Mouse (Mus musculus): ENCODE data around the gene Fam227a. TPM values are rescaled to one million over a fixed set of nuclear protein-coding genes. Genes with fewer than 3 reads are reported as not detected.

The Fam227a gene
- total RNA-seq (2015): 0.61 and 1.5 TPM in 2 replicates
- 0.92 and 1.4 TPM in 2 replicates for total RNA-seq (2017)

DNA sequence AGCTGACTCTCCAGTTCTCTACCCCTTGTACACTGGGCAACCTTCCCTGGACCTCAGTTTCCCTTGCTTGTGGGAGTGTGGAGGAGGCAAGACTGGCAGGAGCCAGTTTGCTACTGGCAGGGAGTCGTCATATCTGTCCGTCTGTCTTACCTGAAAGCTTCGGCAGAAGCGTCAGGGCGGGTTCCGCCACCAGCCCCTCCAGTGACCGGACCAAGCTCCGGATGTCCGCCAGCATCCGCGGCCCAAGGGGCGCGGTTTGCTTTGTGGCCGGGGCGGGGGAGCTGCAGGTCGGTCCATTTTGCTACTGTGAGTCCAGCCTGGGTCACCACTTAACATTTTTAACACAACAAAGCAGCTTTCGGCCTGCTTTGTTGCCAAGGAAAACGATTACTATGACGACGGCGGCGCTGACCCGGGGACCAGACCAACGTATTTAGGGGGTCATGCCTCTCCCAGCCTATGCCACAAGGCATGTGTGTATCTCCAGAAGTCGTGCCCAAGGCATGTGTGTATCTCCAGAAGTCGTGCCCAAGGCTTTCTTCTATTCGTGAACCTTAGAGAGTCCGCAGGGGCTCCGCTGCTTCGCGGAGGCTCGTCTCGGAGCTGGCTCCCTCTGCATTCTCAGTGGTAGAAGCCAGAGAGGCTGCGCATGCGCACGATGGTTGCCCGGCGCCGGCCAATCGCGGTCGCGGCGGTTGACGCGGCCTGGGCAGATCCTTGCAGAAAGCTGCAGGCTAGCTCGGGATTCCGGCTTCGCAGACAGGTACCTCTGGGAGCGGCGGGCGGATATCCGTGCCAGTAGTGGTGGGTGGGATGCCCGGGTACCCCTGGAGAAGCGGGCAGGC, at the start of gene Fam227a, which contains the start of gene Cby1:
Gene Fam227a, minus strand, starts transcription at position 426 of the 845 bp plus-strand sequence.
Gene Cby1, plus strand, starts transcription at position 669 of the 845 bp plus-strand sequence.
- peak; percentile 80 for ATAC-seq (replicated peaks; ENCODE audit: poor library complexity)

- peak; percentile 65 for ATAC-seq (replicated peaks; ENCODE audit: poor library complexity)
Measured at GRCm38 (mm10) chr15:79708229-79708822, 49.6 kb upstream of the Fam227a start.

DNA sequence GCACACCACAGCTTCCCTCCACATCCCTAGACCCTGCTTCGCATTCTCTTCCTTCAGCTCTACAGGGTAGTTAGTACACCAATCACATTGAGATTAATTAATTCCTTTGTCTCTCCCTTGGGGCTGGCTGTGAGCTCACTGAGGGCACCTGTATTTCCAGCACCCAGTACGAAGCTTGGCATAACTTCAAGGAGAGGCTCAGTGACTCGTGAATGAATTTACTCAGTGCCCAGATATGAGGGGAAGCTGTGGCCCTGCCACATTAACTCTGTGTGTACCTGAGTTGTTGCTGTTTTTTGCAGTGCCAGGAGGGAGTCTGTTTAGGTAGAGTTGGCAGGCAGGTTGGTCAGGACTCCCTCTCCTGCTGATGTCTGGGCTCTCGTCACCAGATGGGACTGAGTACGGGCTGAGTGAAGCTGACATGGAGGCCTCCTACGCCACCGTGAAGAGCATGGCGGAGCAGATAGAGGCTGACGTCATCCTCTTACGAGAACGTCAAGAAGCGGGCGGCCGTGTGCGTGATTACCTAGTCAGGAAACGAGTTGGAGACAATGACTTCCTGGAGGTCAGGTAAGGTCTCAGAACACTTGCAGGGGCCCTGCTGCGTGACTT, 48.0 kb upstream of the Fam227a start:
- ATAC-seq (replicated peaks; ENCODE audit: poor library complexity): no peak

- no peak for ATAC-seq (replicated peaks; ENCODE audit: poor library complexity)
Measured at GRCm38 (mm10) chr15:79697558-79698187, 38.9 kb upstream of the Fam227a start.

GRCm38 (mm10) chr15:79697011-79697410, 38.3 kb upstream of the Fam227a start:
- no peak for ATAC-seq (replicated peaks; ENCODE audit: poor library complexity)

GRCm38 (mm10) chr15:79696508-79696907, 37.8 kb upstream of the Fam227a start:
- ATAC-seq (replicated peaks; ENCODE audit: poor library complexity): no peak

GRCm38 (mm10) chr15:79695516-79695915, 36.8 kb upstream of the Fam227a start:
- ATAC-seq (replicated peaks; ENCODE audit: poor library complexity): peak; percentile 50

DNA sequence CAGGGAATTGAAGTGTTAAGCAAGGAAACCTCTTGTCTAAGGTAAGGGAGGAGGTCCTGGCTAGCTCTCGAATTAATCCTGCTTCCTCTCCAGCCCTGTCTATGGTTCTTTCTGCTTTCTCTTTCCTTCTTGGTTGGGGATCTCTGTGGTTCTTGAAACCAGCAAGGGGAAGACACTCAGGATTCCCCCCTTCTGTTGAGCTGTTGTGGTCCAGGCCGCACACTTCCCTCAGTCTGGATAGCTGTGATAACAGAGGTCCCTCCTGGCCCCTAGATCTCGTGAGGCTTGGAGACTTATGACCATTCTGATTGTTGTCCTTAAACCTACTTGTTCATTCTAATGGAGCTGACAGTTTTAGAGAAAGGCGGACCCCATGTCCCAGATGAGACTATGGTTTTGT, 35.8 kb upstream of the Fam227a start:
- peak; percentile 44 for ATAC-seq (replicated peaks; ENCODE audit: poor library complexity)

GRCm38 (mm10) chr15:79693740-79694139, 35.0 kb upstream of the Fam227a start:
- peak; percentile 11 for ATAC-seq (replicated peaks; ENCODE audit: poor library complexity)

GRCm38 (mm10) chr15:79692334-79692733, 33.6 kb upstream of the Fam227a start:
- no peak for ATAC-seq (replicated peaks; ENCODE audit: poor library complexity)

GRCm38 (mm10) chr15:79691023-79691508, 32.3 kb upstream of the Fam227a start:
- ATAC-seq (replicated peaks; ENCODE audit: poor library complexity): no peak

DNA sequence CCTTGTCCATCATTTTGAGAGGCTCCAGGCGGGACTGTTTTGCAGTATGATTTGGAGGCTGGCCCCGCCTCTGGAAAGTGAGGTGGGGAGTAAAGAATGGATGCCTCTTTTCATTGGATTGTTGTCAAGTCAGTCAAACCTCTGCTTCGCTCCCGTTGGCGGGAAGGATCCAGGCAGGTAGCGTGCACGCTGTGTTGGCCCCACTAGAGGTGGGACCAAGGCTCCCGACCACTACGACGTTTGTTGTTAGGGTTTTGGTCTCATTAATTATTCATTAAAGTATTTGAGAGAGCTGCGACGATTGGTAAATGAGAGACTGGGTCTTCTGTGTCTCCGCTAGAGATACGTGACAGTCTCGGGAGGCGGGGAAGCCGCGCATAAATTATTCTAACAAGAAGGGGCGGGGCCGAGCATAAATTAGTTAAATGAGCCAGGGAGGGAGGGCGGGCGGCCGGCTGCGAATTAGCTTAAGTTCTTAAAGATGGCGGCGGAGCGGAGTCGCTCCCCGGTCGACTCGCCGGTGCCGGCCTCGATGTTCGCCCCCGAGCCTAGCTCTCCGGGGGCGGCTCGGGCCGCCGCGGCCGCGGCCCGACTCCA, 31.8 kb upstream of the Fam227a start, which contains the start of gene Gtpbp1:
Gene Gtpbp1, plus strand, starts transcription at position 420 of the 597 bp plus-strand sequence.
- peak; percentile 61 for ATAC-seq (replicated peaks; ENCODE audit: poor library complexity)

GRCm38 (mm10) chr15:79689662-79690425, 31.1 kb upstream of the Fam227a start:
- no peak for ATAC-seq (replicated peaks; ENCODE audit: poor library complexity)

GRCm38 (mm10) chr15:79688268-79688956, 29.7 kb upstream of the Fam227a start:
- ATAC-seq (replicated peaks; ENCODE audit: poor library complexity): no peak

- peak; percentile 64 for ATAC-seq (replicated peaks; ENCODE audit: poor library complexity)
Measured at GRCm38 (mm10) chr15:79687646-79688267, 29.0 kb upstream of the Fam227a start, which contains the start of gene Josd1. Gene Josd1 (minus strand): TSS chr15:79687919.

GRCm38 (mm10) chr15:79687175-79687574, 28.4 kb upstream of the Fam227a start:
- ATAC-seq (replicated peaks; ENCODE audit: poor library complexity): no peak

DNA sequence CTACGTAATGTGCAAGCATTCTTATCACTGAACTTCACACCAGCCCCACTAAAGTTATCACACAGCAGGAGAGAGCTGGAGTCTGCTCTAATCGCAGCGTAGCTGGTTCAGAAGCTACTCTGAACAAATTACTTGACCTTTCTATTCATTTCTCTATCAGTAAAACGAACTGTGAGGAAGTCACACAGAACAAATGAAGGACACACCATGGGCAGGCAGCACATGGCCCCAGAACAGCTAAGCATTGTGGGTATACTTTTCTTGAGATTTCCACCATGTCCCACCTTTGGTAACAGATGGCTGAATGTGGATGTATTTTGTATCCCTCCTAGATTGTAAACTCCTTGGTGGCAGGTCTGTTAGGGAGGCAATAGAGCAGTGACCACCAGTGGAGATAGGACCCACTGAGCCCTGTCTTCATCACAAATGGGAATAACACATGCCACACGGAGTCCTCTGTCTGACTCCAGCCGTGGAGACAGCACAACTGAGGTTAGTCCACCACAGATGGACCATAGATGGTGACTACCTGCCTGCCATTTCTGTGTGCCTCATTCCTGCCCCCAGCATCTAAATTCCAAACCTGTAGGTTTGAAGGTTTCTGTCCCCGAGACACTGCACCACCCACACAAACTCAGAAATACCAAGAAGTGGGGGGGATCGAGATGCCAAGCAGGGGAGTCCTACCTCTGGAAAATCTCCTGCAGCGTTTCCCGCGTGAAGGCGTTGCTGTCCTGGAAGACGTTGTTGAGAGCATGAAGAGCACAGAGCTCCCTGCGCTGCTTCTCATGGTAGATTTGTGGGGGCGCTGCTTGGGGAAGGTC, 27.5 kb upstream of the Fam227a start:
- ATAC-seq (replicated peaks; ENCODE audit: poor library complexity): no peak

DNA sequence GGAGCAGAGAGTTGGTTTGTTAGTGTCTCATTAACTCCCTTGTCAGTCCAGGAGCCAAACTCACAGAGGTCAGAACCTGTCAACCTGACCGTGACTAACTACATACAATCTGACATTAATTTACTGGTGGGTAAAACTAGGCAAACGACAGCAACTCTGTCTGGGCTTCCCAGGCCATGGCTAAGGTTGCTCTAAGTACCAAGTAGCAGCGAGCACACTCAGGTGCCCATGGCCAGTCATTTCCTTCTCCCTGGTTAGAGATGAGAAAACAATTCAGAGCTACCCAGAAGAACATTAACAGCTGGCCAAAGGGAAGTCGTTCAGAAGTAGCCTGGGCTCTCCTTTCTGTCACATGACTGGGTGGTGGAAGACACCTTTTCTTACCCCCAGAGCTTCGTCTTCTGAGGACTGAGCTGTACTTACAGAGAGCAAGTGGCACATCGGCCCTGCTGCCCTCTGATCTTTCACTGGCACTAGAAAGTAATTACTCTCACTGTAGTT, 26.4 kb upstream of the Fam227a start:
- no peak for ATAC-seq (replicated peaks; ENCODE audit: poor library complexity)

All from megakaryocyte progenitor cell, adult 5-6 weeks (primary cell).